ENCODE assay signal across 13 mouse cellular contexts in genomic region chr12:69456746-69457145, GRCm38 (mm10).
DNase-seq lines count a peak whose midpoint lies in the region; ATAC-seq and TF ChIP-seq lines count a peak whose summit lies in the region.
"Had no signal": no experiment of that assay in that cellular context is flagged by ENCODE, and none has a peak within 500 bp of the region (broad histone marks: within the 10 kb centered on the region; RNA-seq: fewer than 3 reads in every experiment).

No protein-coding gene starts in this region.

- no peaks in the 10 kb centered on the region for H3K36me3 ChIP-seq in heart, adult 2 months (ENCODE audit: control insufficient read depth, insufficient read depth, low read length)
- H3K36me3 ChIP-seq in forebrain, embryonic 14.5 days (ENCODE audit: control insufficient read depth, insufficient read depth, low read length), result no peaks in the 10 kb centered on the region

- no peaks in the 10 kb centered on the region for H3K9me3 ChIP-seq in forebrain, embryonic 14.5 days (replicated peaks; ENCODE audit: control insufficient read depth, low read length)

- TF ChIP-seq CTCF in heart, adult 2 months (IDR thresholded peaks at IDR 0.05), result no peak

- no peaks in the 10 kb centered on the region for H3K27me3 ChIP-seq in heart, adult 2 months (ENCODE audit: control insufficient read depth, insufficient read depth, low read length)
- H3K27me3 ChIP-seq in forebrain, embryonic 14.5 days (replicated peaks; ENCODE audit: control insufficient read depth, insufficient read depth, low read length), result no peaks in the 10 kb centered on the region

- TF ChIP-seq POLR2A in heart, adult 2 months (IDR thresholded peaks at IDR 0.05; ENCODE audit: insufficient read depth, low read depth, low read length), result no peak

- no peak overlapping the region for H3K4me3 ChIP-seq in heart, adult 2 months
- no peak overlapping the region for H3K4me3 ChIP-seq in forebrain, embryonic 14.5 days (ENCODE audit: low read depth, low read length)
- H3K4me3 ChIP-seq: erythroblast, embryonic 14.5 days had no signal

- intact Hi-C loops in heart, adult 2 months (cut with DNase I), result no loop called here
- intact Hi-C loops in heart, postnatal 14 days (cut with DNase I), result no loop called here

- no peak for TF ChIP-seq EP300 in heart, adult 2 months (IDR thresholded peaks at IDR 0.05; ENCODE audit: insufficient read depth, low read depth, low read length)

- no peak overlapping the region for H3K9ac ChIP-seq in heart, adult 2 months (ENCODE audit: low read depth, low read length)
- no peak overlapping the region for H3K9ac ChIP-seq in forebrain, embryonic 14.5 days (ENCODE audit: low read length)

- no peak for DNase-seq in heart, adult 2 months
- no peak for DNase-seq in heart, postnatal 14 days
- peak; percentile 82 for DNase-seq in 3T3-L1 (ENCODE audit: low read depth, low spot score)
- DNase-seq in cerebellum, adult 11-12 months, result peak; percentile 86
- peak; percentile 60 for DNase-seq in forebrain, embryonic 14.5 days (ENCODE audit: low spot score)
- DNase-seq in spleen, adult 18-20 months, result no peak
- DNase-seq: adrenal gland, postnatal 10 days; heart, postnatal 36 days; kidney, postnatal 36 days; lung, adult 18-20 months had no signal

- H3K27ac ChIP-seq in heart, adult 2 months, result peak overlapping the region; percentile 7
- peak overlapping the region; percentile 40; the same call in 1 of the 2 replicates for H3K27ac ChIP-seq in forebrain, embryonic 14.5 days (ENCODE audit: low read depth, low read length)

- ATAC-seq in forebrain, embryonic 14.5 days, result peak; percentile 64; the same call in 1 of the 2 replicates
- no peak for ATAC-seq in monocyte, adult 5-6 weeks (replicated peaks; ENCODE audit: insufficient number of reproducible peaks, low FRiP score, low TSS enrichment, poor library complexity, severe bottlenecking)
- ATAC-seq: intestine, embryonic 16.5 days had no signal

- H3K79me2 ChIP-seq in heart, adult 2 months (replicated peaks; ENCODE audit: control insufficient read depth, insufficient read depth, low read length), result no peaks in the 10 kb centered on the region

- 89% methylated on average over 3 of the region's 3 CpGs for WGBS in heart, adult 2 months
- WGBS in forebrain, embryonic 14.5 days, result 63% methylated on average over 3 of the region's 3 CpGs

- peaks cover 4% of the 10 kb centered on the region for H3K4me1 ChIP-seq in heart, adult 2 months (ENCODE audit: control insufficient read depth, insufficient read depth, low read length)
- peaks cover 6% of the 10 kb centered on the region; the same call in 1 of the 2 replicates for H3K4me1 ChIP-seq in forebrain, embryonic 14.5 days (ENCODE audit: control insufficient read depth, insufficient read depth, low read length)

- H3K4me2 ChIP-seq in forebrain, embryonic 14.5 days (ENCODE audit: low read length), result no peak overlapping the region

Comparison
In these comparisons a context has a peak if more than half of its experiments do, and no peak if none do; other contexts are left out.
1. DNase-seq: peak in 3T3-L1 (single experiment), cerebellum, adult 11-12 months (single experiment) and forebrain, embryonic 14.5 days (single experiment); none in heart, adult 2 months (0 of 2), heart, postnatal 14 days (0 of 2) and spleen, adult 18-20 months (0 of 2).